Mouse (Mus musculus): Measurements from ENCODE around the gene H3f3a. TPM values are rescaled to one million over a fixed set of nuclear protein-coding genes. Genes with fewer than 3 reads are reported as not detected.

Gene H3f3a
- total RNA-seq, 2 experiments from 2014 or later: 361 to 401 TPM

DNA sequence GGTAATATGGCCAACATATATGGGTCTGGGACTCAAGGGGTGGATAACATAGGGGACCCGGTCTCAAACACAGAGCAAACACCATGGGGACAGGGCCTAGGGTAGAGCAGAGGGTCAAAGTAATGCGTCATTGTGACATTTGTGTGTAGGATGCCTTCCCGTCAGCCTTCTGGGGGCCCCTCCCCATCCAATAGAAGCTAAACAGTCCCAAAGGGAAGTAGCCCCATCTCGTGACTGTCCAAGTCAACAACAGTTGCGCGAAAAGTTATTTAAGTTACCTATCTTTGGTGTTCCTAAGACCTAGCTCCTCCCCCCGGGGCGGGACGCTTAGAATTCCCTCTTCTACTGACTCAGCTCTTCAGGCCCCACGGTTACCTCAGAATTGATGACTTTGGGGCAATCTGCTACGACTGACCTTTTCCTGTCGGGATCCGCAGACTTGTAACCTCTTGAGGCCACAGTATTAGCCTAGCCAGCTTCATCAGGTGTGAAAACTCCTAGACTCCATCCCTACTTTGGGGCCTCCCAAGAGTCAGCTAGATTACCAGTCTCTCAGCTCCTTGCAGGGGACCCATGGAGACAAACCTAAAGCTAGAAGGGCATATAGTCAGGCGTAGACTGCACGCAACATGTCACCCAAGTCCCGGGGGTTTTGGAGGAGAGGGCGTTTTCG lies 20.2 kb downstream of the H3f3a start:
- DNase-seq (ENCODE audit: low spot score in 2 of 2): no peak
- intact Hi-C loops (cut with DNase I): no loop called here

DNA sequence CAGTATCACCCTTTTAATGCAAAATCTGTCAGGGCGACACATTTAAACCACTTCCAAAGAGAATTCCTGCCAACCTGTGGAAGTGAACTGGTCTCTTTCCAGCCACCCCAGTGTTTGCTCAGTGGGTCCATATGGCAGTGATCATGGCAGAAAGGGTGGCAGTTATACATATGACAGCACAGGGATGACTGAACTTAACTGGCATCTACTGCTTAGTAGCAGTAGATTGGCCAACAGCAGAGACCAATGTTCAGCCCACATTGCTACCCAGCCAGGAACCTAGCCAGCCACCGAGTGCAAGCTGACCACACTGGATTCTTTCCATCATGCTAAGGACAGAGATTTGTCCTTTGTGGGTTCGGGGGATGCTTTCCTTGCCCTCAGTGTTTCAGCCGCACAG lies 20.9 kb downstream of the H3f3a start:
- DNase-seq (ENCODE audit: low spot score in 2 of 2): no peak
- intact Hi-C loops (cut with DNase I): no loop called here

DNA sequence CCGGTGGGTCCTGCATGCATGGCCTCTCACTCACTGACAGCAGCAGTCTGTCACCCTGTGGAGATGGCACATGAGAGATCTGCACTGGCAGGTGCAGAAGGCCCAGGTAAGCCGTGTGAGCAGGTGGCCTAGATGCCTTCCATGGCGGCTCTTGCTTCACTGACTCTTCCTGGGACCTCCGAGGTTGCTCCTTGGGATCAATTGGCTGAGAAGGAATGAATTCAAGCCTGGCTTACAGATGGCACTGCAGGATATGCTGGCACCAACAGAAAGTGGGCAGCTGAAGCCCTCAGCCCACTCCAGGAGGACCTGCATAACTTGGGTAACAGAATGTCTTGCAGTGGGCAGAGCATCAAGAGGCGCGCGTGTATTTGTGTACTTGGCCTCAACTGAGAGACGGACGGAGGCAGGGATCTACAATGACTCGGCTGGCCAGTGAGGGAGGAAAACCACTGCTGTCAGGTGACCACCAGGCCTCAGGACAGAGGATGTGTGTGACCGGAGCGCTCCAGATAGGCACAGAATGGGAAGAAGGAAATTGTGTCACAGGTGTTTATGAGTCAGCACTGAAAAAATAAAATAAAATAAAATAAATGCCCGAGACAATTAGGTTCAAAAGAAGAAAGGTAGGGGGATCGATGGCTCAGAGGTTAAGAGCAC lies 21.8 kb downstream of the H3f3a start:
- intact Hi-C loops (cut with DNase I): no loop called here
- DNase-seq (ENCODE audit: low spot score in 2 of 2): no peak

DNA sequence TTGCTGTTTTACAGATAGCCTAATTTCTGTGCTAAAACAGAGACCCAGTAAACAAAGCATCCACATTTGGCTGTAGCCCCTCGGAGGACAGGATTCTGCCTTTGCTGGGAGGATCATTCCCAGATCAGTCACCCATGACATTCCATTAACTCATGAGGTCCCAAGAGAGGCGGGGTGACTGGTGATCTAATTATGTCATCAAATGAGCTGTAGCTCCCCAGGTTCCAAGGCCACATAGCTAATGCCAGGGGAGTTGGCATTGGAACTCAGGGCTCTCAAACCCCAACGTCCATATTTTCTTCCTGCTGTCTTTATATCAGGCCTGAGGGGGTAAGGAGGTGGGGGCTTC lies 30.2 kb downstream of the H3f3a start:
- DNase-seq (ENCODE audit: low spot score in 2 of 2): no peak
- intact Hi-C loops (cut with DNase I): no loop called here

- intact Hi-C loops (cut with DNase I): no loop called here
- DNase-seq (ENCODE audit: low spot score in 2 of 2): no peak
Measured at GRCm38 (mm10) chr1:180782906-180783579, 30.7 kb downstream of the H3f3a start.

DNA sequence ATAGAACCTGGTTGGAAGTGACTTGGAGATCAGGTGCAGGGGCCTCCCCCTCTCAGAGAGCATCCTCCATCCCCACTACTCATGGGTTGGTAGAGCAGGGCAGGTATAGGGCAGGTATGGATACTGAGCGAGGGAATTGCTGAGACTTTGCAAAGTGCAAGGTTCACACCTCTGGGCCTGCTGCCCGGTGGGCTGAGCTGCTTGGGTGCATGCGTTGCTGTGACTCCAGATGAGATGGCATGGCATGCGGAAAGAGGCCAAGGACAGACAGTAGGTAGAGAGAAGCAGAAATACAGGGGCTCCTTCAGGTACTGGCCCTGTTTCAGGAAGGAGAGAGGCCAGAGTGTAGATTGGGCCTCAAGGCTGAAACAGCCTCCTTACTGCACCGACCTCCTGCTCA lies 32.5 kb downstream of the H3f3a start:
- intact Hi-C loops (cut with DNase I): no loop called here
- no peak for DNase-seq (ENCODE audit: low spot score in 2 of 2)

- DNase-seq (ENCODE audit: low spot score in 2 of 2): no peak
- intact Hi-C loops (cut with DNase I): no loop called here
Measured at GRCm38 (mm10) chr1:180780291-180780690, 33.5 kb downstream of the H3f3a start.

DNA sequence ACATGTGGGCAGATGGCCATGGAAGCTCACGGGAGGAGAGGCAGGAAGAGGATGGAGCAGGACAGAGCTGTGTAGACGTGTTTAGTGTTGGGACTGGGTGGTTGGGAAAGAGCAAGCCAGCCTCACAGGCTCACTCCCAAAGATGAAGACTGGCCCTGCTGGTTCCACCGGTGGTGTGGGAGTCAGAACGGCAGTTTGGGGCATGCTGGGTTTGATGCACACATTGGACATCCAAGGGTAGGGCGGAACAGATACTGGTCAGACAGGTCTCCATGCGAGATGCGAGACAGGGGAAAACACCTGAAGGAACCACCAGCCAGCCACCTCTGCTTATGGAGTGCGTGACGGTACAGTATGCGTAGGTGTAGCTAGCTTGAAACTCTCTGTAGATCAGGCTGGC lies 34.8 kb downstream of the H3f3a start:
- intact Hi-C loops (cut with DNase I): no loop called here
- no peak for DNase-seq (ENCODE audit: low spot score in 2 of 2)

GRCm38 (mm10) chr1:180778403-180778754 lies 35.4 kb downstream of the H3f3a start:
- no peak for DNase-seq (ENCODE audit: low spot score in 2 of 2)
- intact Hi-C loops (cut with DNase I): no loop called here

DNA sequence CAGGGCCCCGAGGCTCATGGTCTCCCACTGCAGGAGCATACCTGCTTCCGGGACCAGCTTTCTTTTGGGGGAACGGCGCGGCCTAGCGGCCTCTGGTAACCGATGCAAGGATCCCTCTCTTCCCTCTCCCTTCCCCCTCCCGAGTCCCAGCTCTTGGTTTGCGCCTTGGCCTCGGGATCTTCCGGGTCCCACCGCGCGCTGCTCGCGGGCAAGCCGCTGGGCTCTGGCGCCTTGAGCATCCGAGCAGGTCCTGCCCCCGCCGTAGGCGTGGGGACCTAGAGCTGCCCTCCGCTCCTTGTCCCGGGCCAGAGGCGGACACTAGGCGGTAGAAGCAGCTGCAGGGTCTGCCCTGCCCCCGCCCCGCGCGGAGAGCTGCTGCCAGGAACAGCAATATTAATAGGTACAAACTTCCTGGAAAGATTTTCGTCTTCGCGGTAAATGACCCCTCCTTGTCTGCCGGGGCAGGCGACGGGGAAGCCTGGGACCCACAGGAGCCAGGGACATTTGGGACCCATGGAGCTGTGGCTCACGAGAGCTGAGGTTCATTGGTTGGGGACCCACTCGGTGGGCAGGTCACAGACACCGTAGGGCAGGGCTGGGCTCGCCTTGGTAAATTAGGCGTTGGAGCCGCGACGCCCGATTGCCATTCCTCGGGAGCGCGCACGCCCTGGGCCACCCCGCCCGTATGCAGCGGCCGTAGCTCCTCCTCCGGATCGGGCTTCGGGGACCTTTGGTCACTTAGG lies 35.9 kb downstream of the H3f3a start:
- DNase-seq (ENCODE audit: low spot score in 2 of 2): peak; percentile 78 to 87
- intact Hi-C loops (cut with DNase I): no loop called here

GRCm38 (mm10) chr1:180777289-180777659 lies 36.5 kb downstream of the H3f3a start:
- DNase-seq (ENCODE audit: low spot score in 2 of 2): no peak
- intact Hi-C loops (cut with DNase I): no loop called here

DNA sequence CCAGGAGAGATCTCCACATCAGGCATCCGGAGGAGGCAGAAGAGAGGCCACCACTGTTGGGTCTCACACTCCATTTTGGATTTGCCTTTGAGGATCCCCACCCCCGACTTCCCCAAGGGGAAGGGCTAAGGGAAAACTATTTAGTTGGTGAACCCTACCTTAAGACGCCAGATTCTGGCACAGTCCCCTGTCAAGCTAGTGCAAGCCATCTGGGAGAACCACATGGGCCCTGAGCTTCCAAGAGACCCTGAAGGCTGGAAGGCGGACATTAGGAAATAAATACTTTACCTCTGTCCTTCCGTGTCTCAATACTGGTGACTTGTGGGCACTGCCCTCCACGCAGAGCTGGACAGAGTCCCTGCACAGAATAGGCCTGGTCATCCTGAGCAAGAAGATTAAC lies 37.2 kb downstream of the H3f3a start:
- intact Hi-C loops (cut with DNase I): no loop called here

DNA sequence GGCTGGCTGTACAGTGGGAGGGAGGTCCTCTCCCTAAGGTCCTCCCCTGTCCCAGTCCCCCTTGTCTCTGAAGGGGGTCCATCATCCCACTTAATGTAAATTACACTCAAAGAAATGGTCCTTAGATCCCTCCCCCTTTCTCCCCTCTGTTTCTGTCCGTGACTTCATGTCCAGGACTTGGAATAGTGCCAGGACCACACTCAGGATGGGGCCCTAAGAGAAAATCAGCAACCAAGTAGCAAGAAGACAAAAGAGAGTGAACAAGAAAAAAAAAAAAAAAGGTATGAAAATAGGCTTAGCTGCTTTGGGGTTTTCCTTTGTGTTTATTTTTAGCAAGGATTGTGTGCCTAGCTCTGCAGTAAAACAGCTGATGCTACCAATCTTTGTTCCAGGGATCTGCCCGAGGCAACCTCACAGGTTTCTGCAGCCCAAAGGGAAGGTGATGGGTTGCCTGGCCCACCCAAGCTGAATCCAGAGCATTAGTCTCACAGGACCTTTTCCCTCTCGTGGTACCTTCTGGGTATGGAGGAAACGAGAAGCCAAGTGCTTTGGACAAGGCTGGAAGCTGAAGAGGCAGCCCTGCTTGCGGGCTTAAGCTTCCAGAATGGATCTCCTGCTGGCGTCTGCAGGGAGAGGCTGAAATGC lies 37.8 kb downstream of the H3f3a start:
- DNase-seq (ENCODE audit: low spot score in 2 of 2): no peak
- intact Hi-C loops (cut with DNase I): no loop called here

More for the DNA sequence above, 37.2 kb downstream of the H3f3a start:
- DNase-seq (ENCODE audit: low spot score in 2 of 2): no peak

GRCm38 (mm10) chr1:180775317-180775716 lies 38.4 kb downstream of the H3f3a start:
- intact Hi-C loops (cut with DNase I): no loop called here
- no peak for DNase-seq (ENCODE audit: low spot score in 2 of 2)

DNA sequence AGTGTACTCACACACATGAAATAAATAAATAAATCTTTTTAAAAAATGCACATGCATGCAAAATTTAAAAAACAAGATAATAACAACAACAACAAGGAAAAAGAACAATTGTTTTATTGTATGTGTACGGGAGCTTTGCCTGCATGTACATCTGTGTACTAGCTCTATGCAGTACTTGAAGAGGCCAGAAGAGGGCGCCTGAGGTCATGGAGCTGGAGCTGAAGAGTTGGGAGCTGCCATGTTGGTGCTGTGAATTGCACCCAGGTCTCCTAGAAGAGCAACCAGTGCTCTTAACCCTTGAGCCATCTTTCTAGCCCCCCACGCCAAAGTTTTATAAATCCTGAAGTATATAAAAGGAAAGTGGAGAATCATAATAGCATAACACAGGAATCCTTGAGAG lies 39.1 kb downstream of the H3f3a start:
- DNase-seq (ENCODE audit: low spot score in 2 of 2): no peak
- intact Hi-C loops (cut with DNase I): no loop called here

- intact Hi-C loops (cut with DNase I): no loop called here
- no peak for DNase-seq (ENCODE audit: low spot score in 2 of 2)
Measured at GRCm38 (mm10) chr1:180772291-180772690, 41.5 kb downstream of the H3f3a start.

DNA sequence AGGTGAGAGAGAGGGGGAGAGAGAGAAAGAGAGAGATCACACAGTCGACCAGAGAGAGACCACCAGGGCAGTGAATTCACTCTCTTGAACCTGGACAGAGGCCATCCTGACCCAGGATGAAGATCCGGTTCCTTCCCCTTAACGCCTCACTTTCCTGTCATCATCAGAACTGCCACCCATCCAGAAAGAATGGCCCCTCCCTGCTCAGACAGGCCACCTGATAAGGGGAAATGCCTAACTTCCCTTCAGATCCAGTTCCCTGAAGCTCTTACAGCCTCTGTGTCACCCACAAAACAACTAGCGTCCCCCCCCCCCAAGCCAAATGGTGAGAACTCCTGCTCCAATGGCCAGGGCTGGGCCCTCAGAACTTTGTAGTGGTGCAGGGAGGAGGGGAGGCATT lies 42.0 kb downstream of the H3f3a start:
- intact Hi-C loops (cut with DNase I): no loop called here
- DNase-seq (ENCODE audit: low spot score in 2 of 2): no peak

GRCm38 (mm10) chr1:180771306-180771705 lies 42.4 kb downstream of the H3f3a start:
- intact Hi-C loops (cut with DNase I): no loop called here
- DNase-seq (ENCODE audit: low spot score in 2 of 2): no peak

- intact Hi-C loops (cut with DNase I): loop anchor here (10.0 kb wide), 1 partner anchor 504 kb away; the partner anchor contains the start of gene Psen2
- peak; percentile 55 to 70 for DNase-seq (ENCODE audit: low spot score in 2 of 2)
Measured at GRCm38 (mm10) chr1:180768334-180769168, 45.2 kb downstream of the H3f3a start.

Data from left cerebral cortex, postnatal 14 days (tissue).